Mouse (Mus musculus) kidney, embryonic 14.5 days (tissue): ENCODE data around the gene Omd. TPM values are rescaled to one million over a fixed set of nuclear protein-coding genes. Genes with fewer than 3 reads are reported as not detected.
"Not testable (repeated sequence)": the region's sequence is repeated elsewhere in the genome, so short reads cannot be mapped to it uniquely, and the experiment has no call there.

ENCODE experiments used
- ATAC-seq: fragments of 200-750 bp; cut with Nextera tagmentation; 2 replicates; pipeline ENCODE4 v1.8.0; 2017; ENCODE audit warnings: moderate number of reproducible peaks, mild to moderate bottlenecking, moderate TSS enrichment, moderate library complexity; ENCODE audit not compliant: low FRiP score, low TSS enrichment
- H3K27ac ChIP-seq: fragments of 300-500 bp; sonication (generic); 2 replicates; pipeline ENCODE4 v1.5.1; 2014; ENCODE audit warnings: low read depth, mild to moderate bottlenecking, low read length, moderate library complexity, mixed read lengths
- H3K27me3 ChIP-seq: fragments of 300-500 bp; sonication (generic); 2 replicates; pipeline ENCODE4 v1.6.1; 2014; ENCODE audit warnings: mild to moderate bottlenecking, low read length; ENCODE audit not compliant: control insufficient read depth, insufficient read depth
- H3K36me3 ChIP-seq: fragments of 300-500 bp; sonication (generic); 2 replicates; pipeline ENCODE4 v1.6.1; 2014; ENCODE audit warnings: low read length, mixed read lengths; ENCODE audit not compliant: control insufficient read depth, insufficient read depth
- H3K4me1 ChIP-seq: fragments of 300-500 bp; sonication (generic); 2 replicates; pipeline ENCODE4 v1.6.1; 2014; ENCODE audit warnings: low read length, mixed read lengths; ENCODE audit not compliant: control insufficient read depth, insufficient read depth
- H3K4me2 ChIP-seq: fragments of 300-500 bp; sonication (generic); replicated peaks from 2 replicates; pipeline ENCODE4 v1.6.1; 2014; ENCODE audit warnings: low read depth, mild to moderate bottlenecking, low read length
- H3K4me3 ChIP-seq: fragments of 300-500 bp; sonication (generic); 2 replicates; pipeline ENCODE4 v1.5.1; 2014; ENCODE audit warnings: mild to moderate bottlenecking, low read length
- H3K9ac ChIP-seq: fragments of 300-500 bp; sonication (generic); 2 replicates; pipeline ENCODE4 v1.6.1; 2014; ENCODE audit warnings: low read depth, mild to moderate bottlenecking, low read length, moderate library complexity
- H3K9me3 ChIP-seq: fragments of 300-500 bp; sonication (generic); 2 replicates; pipeline ENCODE4 v1.6.1; 2016; ENCODE audit warnings: low read length; ENCODE audit not compliant: control insufficient read depth
- WGBS: fragments of 180-500 bp; shearing (Covaris S2); extraction: QIAGEN DNeasy Blood & Tissue Kit; methylation state at CpG from one replicate; pipeline ENCODE4 v1.1.7; 2014; 5-methylcytosine and 5-hydroxymethylcytosine counted together
- polyA plus RNA-seq: library from polyadenylated mRNA; unstranded; fragments of >200 nt; fragmentation: Nextera tagmentation; extraction: Ambion mirVana; gene quantifications from 2 replicates; pipeline ENCODE4 v1.2.1, GENCODE M21; 2014

Omd gene
- polyA plus RNA-seq, 1 experiment from 2014 or later, result 0.89 TPM

DNA sequence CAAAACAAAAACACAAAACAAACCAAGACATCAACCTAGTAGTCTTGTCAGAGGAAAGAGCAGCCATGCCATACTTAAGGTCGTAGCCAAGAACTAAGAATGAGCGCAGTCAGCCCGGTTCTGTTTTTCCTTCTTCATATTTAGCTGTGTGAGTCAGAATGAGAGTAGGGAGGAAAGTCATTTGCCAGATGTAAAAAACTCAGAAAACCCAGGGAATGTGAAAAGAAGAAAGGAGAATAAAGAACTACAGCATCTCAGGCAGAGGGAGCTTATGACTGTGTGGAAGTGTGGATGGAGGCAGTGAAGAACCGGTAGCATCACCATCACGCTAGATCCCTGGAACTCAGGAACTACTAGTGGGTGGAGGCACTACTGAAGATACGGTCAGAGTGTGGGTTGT lies 3.8 kb downstream of the Omd start:
- H3K27me3 ChIP-seq, result no peaks in the 10 kb centered on the region
- no peak overlapping the region for H3K4me3 ChIP-seq
- H3K36me3 ChIP-seq, result no peaks in the 10 kb centered on the region
- H3K9ac ChIP-seq, result no peak overlapping the region
- 97% methylated on average over 6 of the region's 6 CpGs for WGBS
- ATAC-seq, result no peak
- H3K4me2 ChIP-seq, result no peak overlapping the region
- peaks cover 3% of the 10 kb centered on the region; the same call in 1 of the 2 replicates for H3K4me1 ChIP-seq
- H3K9me3 ChIP-seq, result no peaks in the 10 kb centered on the region
- no peak overlapping the region for H3K27ac ChIP-seq

DNA sequence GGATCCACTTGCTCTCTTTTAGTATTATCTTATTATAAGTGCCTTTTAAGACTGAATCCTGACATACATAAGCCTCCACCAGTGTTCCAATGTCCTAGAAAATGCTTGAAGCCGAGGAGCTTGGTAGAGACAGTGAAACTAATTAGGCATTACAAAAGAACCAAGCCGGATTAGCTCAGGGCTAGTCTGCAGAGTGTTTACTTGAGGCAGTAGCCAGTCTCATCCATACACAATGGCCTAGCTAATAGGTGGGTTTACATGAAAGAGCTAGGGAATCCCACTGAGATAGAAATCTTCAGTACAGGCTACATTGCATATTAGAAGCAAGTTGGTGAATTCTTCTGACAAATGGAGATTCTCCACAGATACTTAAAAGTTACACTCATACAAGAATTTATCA lies 20.3 kb downstream of the Omd start:
- H3K27me3 ChIP-seq, H3K36me3 ChIP-seq, H3K4me2 ChIP-seq, H3K4me3 ChIP-seq, H3K9ac ChIP-seq, H3K27ac ChIP-seq, H3K9me3 ChIP-seq, ATAC-seq, H3K4me1 ChIP-seq: not testable (repeated sequence)
- WGBS, result 76% methylated on average over 2 of the region's 2 CpGs

GRCm38 (mm10) chr13:49603603-49604002 lies 21.3 kb downstream of the Omd start:
- no peak overlapping the region for H3K4me3 ChIP-seq
- no peak for ATAC-seq
- no peak overlapping the region for H3K4me2 ChIP-seq
- H3K27me3 ChIP-seq, result no peaks in the 10 kb centered on the region
- H3K9me3 ChIP-seq, result no peaks in the 10 kb centered on the region
- H3K4me1 ChIP-seq, result no peaks in the 10 kb centered on the region
- H3K27ac ChIP-seq, result no peak overlapping the region
- no peak overlapping the region for H3K9ac ChIP-seq
- no peaks in the 10 kb centered on the region for H3K36me3 ChIP-seq

- H3K27me3 ChIP-seq, result no peaks in the 10 kb centered on the region
- H3K4me3 ChIP-seq, result peak within 1 kb of the TSS; percentile 14; the same call in 1 of the 2 replicates
- H3K4me1 ChIP-seq, result no peaks in the 10 kb centered on the region
- H3K27ac ChIP-seq, result no peak within 1 kb of the TSS
- H3K9ac ChIP-seq, result no peak within 1 kb of the TSS
- no peaks in the 10 kb centered on the region for H3K9me3 ChIP-seq
- WGBS, result 75% methylated on average over 4 of the region's 4 CpGs
- H3K36me3 ChIP-seq, result no peaks in the 10 kb centered on the region
- no peak within 1 kb of the TSS; the same call in 1 of the 2 replicates for H3K4me2 ChIP-seq
- no peak for ATAC-seq
These were observed 25.5 kb downstream of the Omd start, which contains the start of gene Ogn for GRCm38 (mm10) chr13:49607714-49608113. Ogn (plus strand) TSS chr13:49608046.

DNA sequence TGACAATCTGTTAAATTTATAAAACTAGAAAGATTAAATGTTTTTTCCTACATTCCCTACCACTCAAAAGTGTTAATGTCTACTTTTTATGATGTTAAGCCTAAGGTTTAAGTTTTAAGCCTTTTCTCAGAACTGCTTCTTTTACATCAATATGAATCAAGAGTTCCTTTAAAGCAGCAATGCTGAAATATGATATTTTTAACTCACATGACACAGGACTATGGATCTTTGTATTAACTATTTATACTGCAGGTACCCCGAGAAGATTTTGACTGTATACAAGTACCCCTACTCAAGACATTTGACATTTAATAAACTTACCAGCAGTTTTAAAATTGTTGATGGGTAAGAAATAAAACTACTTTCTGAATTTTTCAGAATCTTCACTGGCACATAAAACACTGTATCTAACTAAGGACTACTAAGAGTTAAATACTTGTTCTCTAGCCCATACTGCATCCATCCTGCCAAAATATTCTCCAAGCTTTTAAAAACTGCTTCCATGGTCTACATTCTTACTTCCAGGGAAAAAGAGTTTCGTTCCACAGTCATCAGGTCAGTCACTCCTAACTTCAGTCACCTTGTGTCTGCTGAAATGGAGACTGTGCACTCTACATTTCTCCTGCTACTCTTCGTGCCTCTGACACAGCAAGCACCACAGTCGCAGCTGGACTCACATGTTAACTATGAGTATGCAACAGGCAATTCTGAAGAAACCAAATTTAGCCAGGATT lies 26.5 kb downstream of the Omd start:
- Histone ChIP-seq H3K36me3 (no peaks in the 10 kb centered on the region), H3K4me3 (peak overlapping the region; percentile 14; the same call in 1 of the 2 replicates)
- no peak for ATAC-seq

DNA sequence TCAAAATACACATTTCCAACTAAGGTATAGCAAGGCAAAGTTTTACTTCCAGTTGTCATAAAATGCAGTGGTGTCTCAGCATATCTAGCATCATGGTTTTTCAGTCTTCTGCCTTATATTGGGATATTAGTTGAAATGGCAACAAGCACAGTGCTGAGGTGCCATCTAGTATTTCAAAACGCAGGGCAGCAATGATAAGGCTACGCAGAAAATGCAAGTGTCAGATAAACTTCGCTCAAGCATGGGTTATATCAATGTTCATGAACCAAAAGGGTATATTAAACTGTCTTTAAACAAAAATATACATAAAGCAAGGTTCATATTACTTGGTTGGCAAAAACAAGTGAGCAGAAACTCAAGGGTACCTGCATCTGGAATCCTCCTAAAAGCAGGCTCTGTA lies 34.8 kb downstream of the Omd start:
- no peaks in the 10 kb centered on the region for H3K9me3 ChIP-seq
- no peak overlapping the region for H3K4me3 ChIP-seq
- no peaks in the 10 kb centered on the region; the same call in 1 of the 2 replicates for H3K36me3 ChIP-seq
- ATAC-seq, result no peak
- no peak overlapping the region for H3K4me2 ChIP-seq
- no peaks in the 10 kb centered on the region for H3K4me1 ChIP-seq
- no peak overlapping the region for H3K27ac ChIP-seq
- H3K9ac ChIP-seq, result no peak overlapping the region
- H3K27me3 ChIP-seq, result no peaks in the 10 kb centered on the region
- 93% methylated on average over 3 of the region's 3 CpGs for WGBS

More for the DNA sequence above, 26.5 kb downstream of the Omd start:
- no peak overlapping the region for H3K27ac ChIP-seq
- WGBS, result 80% methylated on average over 4 of the region's 4 CpGs
- no peaks in the 10 kb centered on the region for H3K4me1 ChIP-seq
- H3K9me3 ChIP-seq, result no peaks in the 10 kb centered on the region
- no peaks in the 10 kb centered on the region for H3K27me3 ChIP-seq
- H3K4me2 ChIP-seq, result no peak overlapping the region
- no peak overlapping the region for H3K9ac ChIP-seq

DNA sequence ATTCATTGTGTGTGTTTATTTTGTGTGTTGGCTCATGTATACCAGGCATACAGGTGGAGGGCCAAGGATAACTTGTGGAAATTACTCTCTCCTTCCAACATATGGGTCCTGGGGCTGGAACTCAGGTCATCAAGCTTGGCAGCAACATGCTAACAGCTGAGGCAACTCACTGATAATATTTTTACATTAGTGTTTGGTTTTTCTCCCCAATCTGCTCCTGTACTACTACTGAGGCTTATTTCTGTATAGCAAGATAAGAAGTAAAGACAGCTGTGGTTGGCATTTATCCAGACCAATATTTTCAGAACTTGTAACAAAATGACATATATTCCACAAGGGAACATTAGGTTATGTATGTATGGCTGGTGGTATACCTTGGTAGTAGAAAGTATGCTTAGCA lies 36.1 kb downstream of the Omd start:
- no peak for ATAC-seq
- Histone ChIP-seq H3K9ac (no peak overlapping the region), H3K27ac (no peak overlapping the region), H3K9me3 (no peaks in the 10 kb centered on the region), H3K4me1 (no peaks in the 10 kb centered on the region), H3K27me3 (no peaks in the 10 kb centered on the region), H3K36me3 (no peaks in the 10 kb centered on the region; the same call in 1 of the 2 replicates), H3K4me2 (no peak overlapping the region), H3K4me3 (no peak overlapping the region)

GRCm38 (mm10) chr13:49623216-49623615 lies 41.0 kb downstream of the Omd start:
- no peak overlapping the region for H3K4me2 ChIP-seq
- H3K9me3 ChIP-seq, result no peaks in the 10 kb centered on the region
- no peaks in the 10 kb centered on the region for H3K36me3 ChIP-seq
- WGBS, result 92% methylated on average over 1 of the region's 1 CpGs
- H3K9ac ChIP-seq, result no peak overlapping the region
- no peaks in the 10 kb centered on the region for H3K4me1 ChIP-seq
- no peak overlapping the region for H3K27ac ChIP-seq
- no peak overlapping the region for H3K4me3 ChIP-seq
- no peaks in the 10 kb centered on the region for H3K27me3 ChIP-seq
- ATAC-seq, result no peak

- H3K36me3 ChIP-seq, result no peaks in the 10 kb centered on the region
- no peak overlapping the region for H3K4me2 ChIP-seq
- no peak overlapping the region for H3K4me3 ChIP-seq
- H3K9me3 ChIP-seq, result no peaks in the 10 kb centered on the region
- no peak overlapping the region for H3K9ac ChIP-seq
- no peak overlapping the region for H3K27ac ChIP-seq
- ATAC-seq, result no peak
- no peaks in the 10 kb centered on the region for H3K27me3 ChIP-seq
- no peaks in the 10 kb centered on the region for H3K4me1 ChIP-seq
These were observed 45.9 kb downstream of the Omd start for GRCm38 (mm10) chr13:49628167-49628566.
